Mouse (Mus musculus) MEL (cell line): ENCODE data around the gene Slirp. TPM values are rescaled to one million over a fixed set of nuclear protein-coding genes. Genes with fewer than 3 reads are reported as not detected.

Experiments used
- DNase-seq: peaks from one replicate; pipeline ENCODE4 v3.0.0; 2011; ENCODE audit warnings: low read depth, low spot score
- H3K27ac ChIP-seq: 2 replicates; pipeline ENCODE4 v1.5.1; 2012; ENCODE audit warnings: low read depth, mild to moderate bottlenecking, control low read depth, low read length, moderate library complexity; ENCODE audit not compliant: control insufficient read depth
- H3K27me3 ChIP-seq, 2 experiments: fragments of 150-350 bp in 1 of 2; sonication (generic) in 1 of 2; 2 replicates each; pipeline ENCODE4 v1.6.1; 2012; ENCODE audit warnings: low read length in 2 of 2, mild to moderate bottlenecking in 2 of 2, improper control_type of control experiment in 1 of 2, moderate library complexity in 1 of 2; ENCODE audit not compliant: insufficient read depth in 2 of 2, control insufficient read depth in 1 of 2
- H3K36me3 ChIP-seq, 2 experiments: 2 replicates each; pipeline ENCODE4 v1.6.1; 2012 to 2014; ENCODE audit warnings: low read length in 2 of 2, improper control_type of control experiment in 1 of 2, inconsistent platforms in 1 of 2, mild to moderate bottlenecking in 1 of 2; ENCODE audit not compliant: insufficient read depth in 2 of 2, control insufficient read depth in 1 of 2
- H3K4me1 ChIP-seq, 2 experiments: fragments of 150-350 bp in 1 of 2; sonication (generic) in 1 of 2; 2 replicates each; pipeline ENCODE4 v1.6.1; 2012; ENCODE audit warnings: low read length in 2 of 2, improper control_type of control experiment in 1 of 2, mild to moderate bottlenecking in 1 of 2; ENCODE audit not compliant: insufficient read depth in 2 of 2, control insufficient read depth in 1 of 2
- H3K4me3 ChIP-seq, 2 experiments: fragments of 150-350 bp in 1 of 2; sonication (generic) in 1 of 2; 2 replicates each; pipeline ENCODE4 v1.5.1; 2012; ENCODE audit warnings: low read depth in 2 of 2, low read length in 2 of 2, mild to moderate bottlenecking in 2 of 2, moderate library complexity in 2 of 2, control low read depth in 1 of 2, improper control_type of control experiment in 1 of 2; ENCODE audit not compliant: control insufficient read depth in 1 of 2, insufficient read depth in 1 of 2
- H3K79me2 ChIP-seq: 2 replicates; pipeline ENCODE4 v1.6.1; 2012; ENCODE audit warnings: mild to moderate bottlenecking, low read length, moderate library complexity; ENCODE audit not compliant: control insufficient read depth, poor library complexity, insufficient read depth
- H3K9ac ChIP-seq: 2 replicates; pipeline ENCODE4 v1.6.1; 2012; ENCODE audit warnings: low read depth, mild to moderate bottlenecking, control low read depth, low read length, moderate library complexity; ENCODE audit not compliant: control insufficient read depth, poor library complexity, severe bottlenecking
- H3K9me3 ChIP-seq: fragments of 150-350 bp; sonication (generic); replicated peaks from 2 replicates; pipeline ENCODE4 v1.6.1; 2012; ENCODE audit warnings: mild to moderate bottlenecking, low read length, improper control_type of control experiment, moderate library complexity; ENCODE audit not compliant: insufficient read depth
- BHLHE40 ChIP-seq: IDR thresholded peaks from 2 replicates; pipeline ENCODE4 v1.6.1; 2012; ENCODE audit warnings: low read depth, mild to moderate bottlenecking, inconsistent platforms, low read length, improper control_type of control experiment, borderline replicate concordance
- CHD1 ChIP-seq: IDR thresholded peaks from 2 replicates; pipeline ENCODE4 v1.6.1; 2012; ENCODE audit warnings: low read depth, mild to moderate bottlenecking, inconsistent platforms, low read length, improper control_type of control experiment
- CTCF ChIP-seq, 3 experiments: IDR thresholded peaks in 2 of 3; conservative IDR thresholded peaks in 1 of 3; 2 replicates each; pipeline ENCODE4 v1.5.1; 2011 to 2012; ENCODE audit warnings: low read length in 3 of 3, low read depth in 2 of 3, mild to moderate bottlenecking in 2 of 3, improper control_type of control experiment in 1 of 3, inconsistent platforms in 1 of 3, mixed read lengths in 1 of 3, moderate library complexity in 1 of 3; ENCODE audit not compliant: control insufficient read depth in 1 of 3, insufficient read depth in 1 of 3, poor library complexity in 1 of 3, severe bottlenecking in 1 of 3
- E2F4 ChIP-seq: IDR thresholded peaks from 2 replicates; pipeline ENCODE4 v1.6.1; 2011; ENCODE audit warnings: low read depth, low read length, improper control_type of control experiment, borderline replicate concordance
- ELF1 ChIP-seq: IDR thresholded peaks from 2 replicates; pipeline ENCODE4 v1.6.1; 2014; ENCODE audit warnings: low read depth, mild to moderate bottlenecking, inconsistent platforms, low read length, improper control_type of control experiment, moderate library complexity
- EP300 ChIP-seq, 2 experiments: IDR thresholded peaks; 2 replicates each; pipeline ENCODE4 v1.6.1; 2011; ENCODE audit warnings: improper control_type of control experiment in 2 of 2, low read length in 2 of 2, low read depth in 1 of 2, mild to moderate bottlenecking in 1 of 2
- ETS1 ChIP-seq: IDR thresholded peaks from 2 replicates; pipeline ENCODE4 v1.6.1; 2012; ENCODE audit warnings: low read depth, mild to moderate bottlenecking, inconsistent platforms, low read length, improper control_type of control experiment, moderate library complexity
- GABPA ChIP-seq: IDR thresholded peaks from 2 replicates; pipeline ENCODE4 v1.6.1; 2012; ENCODE audit warnings: low read depth, mild to moderate bottlenecking, inconsistent platforms, low read length, improper control_type of control experiment, moderate library complexity
- GATA1 ChIP-seq: IDR thresholded peaks from 2 replicates; pipeline ENCODE4 v1.6.1; 2011; ENCODE audit warnings: low read depth, low read length, improper control_type of control experiment
- HCFC1 ChIP-seq: IDR thresholded peaks from 2 replicates; pipeline ENCODE4 v1.6.1; 2012; ENCODE audit warnings: low read depth, mild to moderate bottlenecking, inconsistent platforms, low read length, improper control_type of control experiment, moderate library complexity
- JUND ChIP-seq: IDR thresholded peaks from 2 replicates; pipeline ENCODE4 v1.6.1; 2011; ENCODE audit warnings: low read depth, mild to moderate bottlenecking, improper control_type of control experiment, low read length
- KAT2A ChIP-seq: conservative IDR thresholded peaks from 2 replicates; pipeline ENCODE4 v1.6.1; 2012; ENCODE audit warnings: low read depth, low read length, improper control_type of control experiment, inconsistent platforms
- MAFK ChIP-seq: IDR thresholded peaks from 2 replicates; pipeline ENCODE4 v1.6.1; 2011; ENCODE audit warnings: low read depth, mild to moderate bottlenecking, low read length, improper control_type of control experiment, borderline replicate concordance
- MAX ChIP-seq: IDR thresholded peaks from 2 replicates; pipeline ENCODE4 v1.6.1; 2011; ENCODE audit warnings: low read length, improper control_type of control experiment
- MAZ ChIP-seq: IDR thresholded peaks from 2 replicates; pipeline ENCODE4 v1.6.1; 2012; ENCODE audit warnings: low read depth, mild to moderate bottlenecking, inconsistent platforms, low read length, improper control_type of control experiment
- MEF2A ChIP-seq: IDR thresholded peaks from 2 replicates; pipeline ENCODE4 v1.6.1; 2014; ENCODE audit warnings: low read depth, mild to moderate bottlenecking, inconsistent platforms, low read length, improper control_type of control experiment; ENCODE audit not compliant: poor library complexity, insufficient replicate concordance, severe bottlenecking; ENCODE audit errors: extremely low read depth
- MXI1 ChIP-seq: IDR thresholded peaks from 2 replicates; pipeline ENCODE4 v1.6.1; 2011; ENCODE audit warnings: mild to moderate bottlenecking, low read depth, low read length, improper control_type of control experiment
- MYB ChIP-seq: IDR thresholded peaks from 2 replicates; pipeline ENCODE4 v1.6.1; 2011; ENCODE audit warnings: mild to moderate bottlenecking, low read depth, low read length, improper control_type of control experiment
- MYC ChIP-seq: IDR thresholded peaks from 2 replicates; pipeline ENCODE4 v1.6.1; 2011; ENCODE audit warnings: low read depth, mild to moderate bottlenecking, low read length, improper control_type of control experiment, moderate library complexity
- NELFE ChIP-seq: IDR thresholded peaks from 2 replicates; pipeline ENCODE4 v1.6.1; 2011; ENCODE audit warnings: low read depth, low read length, improper control_type of control experiment
- NRF1 ChIP-seq: IDR thresholded peaks from 2 replicates; pipeline ENCODE4 v1.6.1; 2014; ENCODE audit warnings: low read depth, mild to moderate bottlenecking, inconsistent platforms, low read length, improper control_type of control experiment, moderate library complexity; ENCODE audit not compliant: poor library complexity, insufficient read depth, severe bottlenecking
- POLR2A ChIP-seq, 2 experiments: IDR thresholded peaks; 2 replicates each; pipeline ENCODE4 v1.6.1; 2011 to 2012; ENCODE audit warnings: low read length in 2 of 2, mild to moderate bottlenecking in 2 of 2, control low read depth in 1 of 2, improper control_type of control experiment in 1 of 2, low read depth in 1 of 2, moderate library complexity in 1 of 2; ENCODE audit not compliant: control insufficient read depth in 1 of 2, insufficient read depth in 1 of 2, poor library complexity in 1 of 2
- POLR2AphosphoS2 ChIP-seq: IDR thresholded peaks from 2 replicates; pipeline ENCODE4 v1.6.1; 2011; ENCODE audit warnings: low read length, improper control_type of control experiment
- POLR2AphosphoS5 ChIP-seq: IDR thresholded peaks from 2 replicates; pipeline ENCODE4 v1.6.1; 2012; ENCODE audit warnings: low read depth, borderline replicate concordance, mild to moderate bottlenecking, inconsistent platforms, low read length, moderate library complexity, mixed read lengths
- RCOR1 ChIP-seq: IDR thresholded peaks from 2 replicates; pipeline ENCODE4 v1.6.1; 2012; ENCODE audit warnings: low read depth, mild to moderate bottlenecking, inconsistent platforms, low read length, improper control_type of control experiment
- SIN3A ChIP-seq: IDR thresholded peaks from 2 replicates; pipeline ENCODE4 v1.6.1; 2012; ENCODE audit warnings: low read length, improper control_type of control experiment, inconsistent platforms
- SMC3 ChIP-seq: IDR thresholded peaks from 2 replicates; pipeline ENCODE4 v1.6.1; 2011; ENCODE audit warnings: low read depth, low read length, improper control_type of control experiment
- TAL1 ChIP-seq: IDR thresholded peaks from 2 replicates; pipeline ENCODE4 v1.6.1; 2012; ENCODE audit warnings: mild to moderate bottlenecking, inconsistent platforms, low read length, moderate library complexity, mixed read lengths
- TBP ChIP-seq: IDR thresholded peaks from 2 replicates; pipeline ENCODE4 v1.8.0; 2011; ENCODE audit warnings: low read depth, low read length, improper control_type of control experiment
- TCF12 ChIP-seq: IDR thresholded peaks from 2 replicates; pipeline ENCODE4 v1.6.1; 2014; ENCODE audit warnings: low read depth, mild to moderate bottlenecking, inconsistent platforms, low read length, improper control_type of control experiment, moderate library complexity
- UBTF ChIP-seq: IDR thresholded peaks from 2 replicates; pipeline ENCODE4 v1.6.1; 2012; ENCODE audit warnings: low read depth, mild to moderate bottlenecking, inconsistent platforms, low read length, improper control_type of control experiment, moderate library complexity, borderline replicate concordance; ENCODE audit not compliant: insufficient read depth
- USF1 ChIP-seq: IDR thresholded peaks from 2 replicates; pipeline ENCODE4 v1.6.1; 2014; ENCODE audit warnings: low read depth, mild to moderate bottlenecking, inconsistent platforms, low read length, improper control_type of control experiment, moderate library complexity
- USF2 ChIP-seq, 2 experiments: IDR thresholded peaks; 2 replicates each; pipeline ENCODE4 v1.6.1; 2011 to 2012; ENCODE audit warnings: improper control_type of control experiment in 2 of 2, low read length in 2 of 2, borderline replicate concordance in 1 of 2, inconsistent platforms in 1 of 2, low read depth in 1 of 2, mild to moderate bottlenecking in 1 of 2; ENCODE audit not compliant: insufficient read depth in 1 of 2
- ZC3H11A ChIP-seq: IDR thresholded peaks from 2 replicates; pipeline ENCODE4 v1.6.1; 2012; ENCODE audit warnings: low read depth, mild to moderate bottlenecking, inconsistent platforms, low read length, improper control_type of control experiment
- ZNF384 ChIP-seq: IDR thresholded peaks from 2 replicates; pipeline ENCODE4 v1.6.1; 2012; ENCODE audit warnings: low read depth, mild to moderate bottlenecking, inconsistent platforms, low read length, improper control_type of control experiment
- polyA plus RNA-seq, 2 experiments: library from polyadenylated mRNA; stranded (reverse) in 1 of 2; unstranded in 1 of 2; fragments of >175 nt in 1 of 2; fragments of >200 nt in 1 of 2; gene quantifications; 2 replicates each; pipeline versions ENCODE4 v1.2.1 to v1.2.4; 2012; ENCODE audit warnings: low replicate concordance in 2 of 2, low read depth in 1 of 2; ENCODE audit not compliant: insufficient read length in 2 of 2, insufficient read depth in 1 of 2, missing spikeins in 1 of 2
- total RNA-seq: library from RNA; depleted of rRNA; stranded (reverse); fragments of 300-350 nt; gene quantifications from 2 replicates; pipeline ENCODE4 v1.2.3, GENCODE M21; 2012

Gene Slirp
- total and polyA plus RNA-seq, 3 experiments: 166 to 182 TPM; not detected in 1

DNA sequence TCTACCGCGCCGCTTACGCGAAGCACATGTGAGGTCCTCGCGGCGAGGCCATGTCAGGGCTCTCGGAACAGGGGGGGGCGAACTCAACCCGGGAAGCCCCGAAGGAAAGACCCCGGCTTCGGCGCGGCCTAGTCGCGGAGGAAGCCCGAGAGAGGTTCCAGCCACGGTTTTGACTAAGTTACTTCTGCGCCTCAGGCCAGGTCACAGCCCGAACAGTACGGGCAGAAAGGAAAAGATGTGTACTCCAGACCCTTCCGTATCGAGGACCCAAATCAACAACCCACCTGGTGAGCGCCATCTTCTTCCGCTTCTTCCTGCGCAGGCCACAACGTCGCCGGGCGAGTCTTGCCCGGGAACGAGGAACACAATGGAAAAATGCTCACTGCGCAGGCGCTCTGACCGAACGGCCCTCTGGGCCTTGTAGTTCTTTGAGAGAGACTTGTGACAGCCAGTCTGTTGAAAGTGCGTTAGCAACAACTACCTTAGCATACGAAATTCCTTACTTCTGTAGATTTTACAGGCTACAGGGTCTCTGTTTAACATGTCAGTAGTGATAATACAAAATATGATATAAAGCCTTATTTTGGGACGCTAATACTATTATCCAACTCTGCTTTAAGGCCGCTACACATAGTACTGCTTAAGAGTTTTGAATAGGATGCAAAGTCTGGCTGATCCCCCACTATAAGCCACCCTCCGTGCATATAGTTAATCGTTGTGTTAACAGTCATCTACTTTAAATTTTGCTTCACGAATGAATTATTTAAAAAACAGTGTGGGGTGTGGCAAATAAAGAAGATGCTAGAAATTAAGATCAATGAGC is 28.5 kb downstream of the Slirp start, which contains the start of gene Snw1:
Gene Snw1 (minus strand): TSS at position 311 of the 823 bp plus-strand sequence.
- Histone ChIP-seq H3K4me1 (peaks cover 0 to 7% of the 10 kb centered on the region in 2 experiments; a peak in 2 of 4 replicates), H3K36me3 (peaks cover 12 to 20% of the 10 kb centered on the region in 2 experiments), H3K27ac (peak within 1 kb of the TSS; percentile 82), H3K4me3 (peak within 1 kb of the TSS; percentile 68 to 93), H3K9me3 (no peaks in the 10 kb centered on the region), H3K9ac (peak within 1 kb of the TSS; percentile 96), H3K79me2 (peaks cover 29% of the 10 kb centered on the region), H3K27me3 (no peaks in the 10 kb centered on the region)
- peak; percentile 97 for DNase-seq
- TF ChIP-seq SMC3 (no peak), NELFE (peak; percentile 71), CHD1 (peak; percentile 96; the same call in 1 of the 2 replicates), NRF1 (peak; percentile 96), E2F4 (peak; percentile 86), ELF1 (peak; percentile 95), BHLHE40 (no peak), MXI1 (peak; percentile 47), MEF2A (no peak), CTCF (IDR thresholded peaks at IDR 0.05 in 2 of 3, conservative IDR thresholded peaks at IDR 0.05 in 1 of 3; ENCODE audit: control insufficient read depth in 1 of 3, insufficient read depth in 1 of 3, low read depth in 2 of 3, low read length in 3 of 3, poor library complexity in 1 of 3, severe bottlenecking in 1 of 3) (no peak), ZNF384 (no peak), POLR2AphosphoS2 (peak; percentile 86; the same call in 1 of the 2 replicates), ZC3H11A (peak; percentile 35; the same call in 1 of the 2 replicates), SIN3A (peak; percentile 89), MYC (peak; percentile 70; the same call in 1 of the 2 replicates), POLR2A (IDR thresholded peaks at IDR 0.05; ENCODE audit: control insufficient read depth in 1 of 2, insufficient read depth in 1 of 2, low read depth in 1 of 2, low read length in 2 of 2, poor library complexity in 1 of 2) (peak; percentile 62 to 85), POLR2AphosphoS5 (peak; percentile 38; the same call in 1 of the 2 replicates), TCF12 (peak; percentile 75), GATA1 (peak; percentile 58), GABPA (no peak), KAT2A (peak; percentile 98), USF1 (peak; percentile 66), USF2 (IDR thresholded peaks at IDR 0.05; ENCODE audit: borderline replicate concordance in 1 of 2, insufficient read depth in 1 of 2, low read depth in 1 of 2, low read length in 2 of 2) (no peak), MAX (peak; percentile 49; the same call in 1 of the 2 replicates), MAFK (no peak), JUND (no peak), TBP (peak; percentile 82), HCFC1 (peak; percentile 99), RCOR1 (no peak), ETS1 (no peak), UBTF (peak; percentile 99), MYB (no peak), TAL1 (no peak), MAZ (no peak), EP300 (IDR thresholded peaks at IDR 0.05; ENCODE audit: low read depth in 1 of 2, low read length in 2 of 2) (no peak; a peak in 1 of 4 replicates)
